Mouse (Mus musculus) mouse embryonic stem cell (cell line): ENCODE results near the gene Fbxo46.

Source experiments
- in situ Hi-C, 2 experiments: fragments of 300-500 bp; cut with MboI; formaldehyde crosslinking; loops; 1 replicate in 1 of 2; 3 replicates in 1 of 2; pipeline ENCODE4 v1.14.3; 2019 to 2020; ENCODE audit warnings: low sequenced_read_pairs in 2 of 2, low pct_unique_long_range_greater_than_20kb in 1 of 2, mixed read lengths in 1 of 2; ENCODE audit not compliant: unreplicated experiment in 1 of 2

The Fbxo46 gene

DNA sequence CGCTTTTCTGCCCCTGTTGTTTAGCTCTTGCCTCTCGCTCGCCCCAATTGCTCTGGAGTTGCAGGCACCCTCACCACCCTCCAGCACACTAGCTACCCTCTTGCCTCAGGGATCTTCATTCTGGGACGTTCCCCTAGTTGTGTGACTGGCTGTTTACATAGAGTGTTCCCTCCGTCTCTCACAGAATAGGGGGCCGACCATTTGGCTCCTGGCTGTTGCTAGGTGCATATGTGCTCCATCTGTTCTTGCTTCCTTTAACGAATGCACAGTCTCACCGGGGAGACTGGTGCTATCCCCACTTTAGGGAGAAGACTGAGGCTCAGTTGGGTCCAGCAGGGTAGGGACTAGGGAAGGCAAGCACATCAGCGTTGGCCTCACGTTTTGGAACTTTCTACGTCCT is 38.9 kb downstream of the Fbxo46 start:
- in situ Hi-C loops: no loop called here

DNA sequence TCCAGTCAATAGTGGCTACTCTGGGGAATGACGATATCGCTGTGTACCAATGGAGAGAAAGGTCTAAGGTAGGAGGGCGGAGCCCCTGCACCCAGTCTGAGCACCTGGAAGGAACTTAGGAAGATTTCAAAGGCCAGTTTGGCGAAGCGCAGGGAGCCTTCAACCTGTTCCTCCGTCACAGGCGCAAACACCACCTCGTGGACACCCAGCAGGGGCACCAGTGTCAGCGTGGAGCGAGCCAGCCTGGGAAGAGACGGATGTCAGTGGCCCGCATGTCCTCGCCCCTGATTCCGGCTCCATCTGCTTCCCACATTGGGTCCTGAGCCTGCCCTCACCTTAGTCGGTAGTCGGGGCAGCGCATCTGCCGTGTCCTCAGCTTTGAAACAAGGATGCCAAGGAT is 39.8 kb downstream of the Fbxo46 start:
- in situ Hi-C loops: no loop called here

DNA sequence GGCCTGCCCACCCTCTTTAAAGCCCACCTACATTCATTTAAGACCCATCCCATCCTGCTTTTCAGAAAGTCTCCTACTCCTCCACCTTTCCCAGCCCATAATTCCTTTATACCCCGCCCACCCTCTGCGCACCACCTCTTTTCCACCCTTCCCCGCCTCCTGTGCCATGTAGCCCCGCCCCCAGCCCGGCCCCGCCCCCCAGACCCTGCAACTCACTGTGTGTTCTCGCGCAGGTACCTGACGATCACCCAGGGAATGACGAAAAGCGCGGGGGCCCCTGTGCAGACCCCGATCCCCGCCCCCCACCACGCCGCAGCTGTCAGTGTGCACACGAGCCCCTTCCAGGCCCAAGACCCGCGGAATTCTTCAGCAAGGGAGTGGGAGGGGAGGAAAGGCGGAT is 40.5 kb downstream of the Fbxo46 start:
- in situ Hi-C loops: no loop called here

DNA sequence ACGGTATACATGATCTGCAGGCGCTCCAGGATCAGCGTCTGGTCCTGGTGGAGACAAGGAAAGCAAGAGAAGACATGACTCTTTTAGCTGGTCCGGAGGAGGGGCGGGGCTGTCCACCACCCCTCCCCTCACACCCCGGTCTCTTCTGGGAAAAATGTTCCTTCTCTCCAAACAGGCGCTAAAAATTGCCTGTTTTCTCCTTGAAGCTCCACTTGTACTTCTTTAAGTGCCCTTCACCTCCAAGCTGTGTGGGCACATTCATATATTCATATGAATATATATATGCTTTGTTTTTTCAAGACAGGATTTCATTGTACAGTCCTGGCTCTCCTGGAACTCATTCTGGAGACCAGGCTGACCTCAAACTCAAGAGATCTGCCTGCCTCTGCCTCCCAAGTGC is 43.3 kb downstream of the Fbxo46 start:
- in situ Hi-C loops: no loop called here

DNA sequence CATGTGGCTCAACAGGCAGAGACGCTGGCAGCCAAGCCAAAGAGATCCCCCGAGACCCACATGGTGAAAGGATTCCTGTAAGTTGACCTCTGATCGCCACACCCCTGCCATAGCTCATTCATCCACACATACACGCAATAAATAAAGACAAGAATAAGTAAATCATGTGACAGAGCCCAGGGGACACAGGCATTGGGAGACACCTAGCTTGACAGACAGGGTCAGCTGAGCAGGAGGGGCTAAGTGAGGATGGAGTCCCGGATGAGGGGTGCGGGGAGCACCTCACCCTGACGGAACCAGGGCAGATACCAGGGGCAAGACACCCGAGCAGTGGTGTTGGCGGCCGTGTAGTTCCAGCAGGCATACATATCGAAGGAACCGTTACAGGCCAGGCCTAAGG is 44.1 kb downstream of the Fbxo46 start:
- in situ Hi-C loops: no loop called here

DNA sequence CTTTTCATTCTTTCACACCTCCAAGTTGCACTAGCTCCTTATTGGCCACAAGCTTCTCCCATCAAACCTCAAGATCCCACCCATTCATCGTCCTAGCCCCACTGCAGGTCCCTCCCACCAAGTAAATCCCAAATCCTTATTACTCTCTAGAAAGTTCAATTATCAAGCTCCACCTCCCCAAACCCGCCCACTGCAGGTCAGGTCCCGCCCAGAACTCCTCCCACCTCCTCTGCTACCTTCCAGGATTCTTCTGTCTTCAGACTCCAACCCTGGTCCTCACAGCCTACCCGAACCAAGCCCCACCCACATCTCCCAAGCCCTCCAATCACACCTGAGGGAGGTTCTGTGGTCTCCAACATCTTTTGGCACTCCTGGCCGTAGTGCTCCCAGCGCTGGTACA is 44.5 kb downstream of the Fbxo46 start:
- in situ Hi-C loops: no loop called here

DNA sequence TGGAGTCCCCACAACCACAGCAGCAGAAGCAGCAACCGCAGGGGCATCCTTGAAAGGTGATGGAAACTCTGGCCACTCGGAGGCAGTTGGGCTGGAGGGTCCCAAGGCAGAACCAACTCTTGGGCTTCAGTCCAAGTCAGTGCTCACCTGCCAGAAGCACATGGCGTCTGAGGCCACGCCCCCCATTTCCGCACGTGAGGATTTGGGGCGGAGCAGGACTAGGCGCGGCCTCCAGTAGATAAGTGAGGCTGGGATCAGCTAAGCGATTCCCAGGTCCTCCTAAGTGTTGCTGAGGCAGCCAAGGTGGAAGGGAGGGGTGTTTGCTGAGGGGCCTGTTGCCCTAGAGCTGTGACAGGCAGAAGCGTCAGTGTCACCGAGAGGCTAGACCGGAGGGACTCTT is 45.3 kb downstream of the Fbxo46 start:
- in situ Hi-C loops: no loop called here

DNA sequence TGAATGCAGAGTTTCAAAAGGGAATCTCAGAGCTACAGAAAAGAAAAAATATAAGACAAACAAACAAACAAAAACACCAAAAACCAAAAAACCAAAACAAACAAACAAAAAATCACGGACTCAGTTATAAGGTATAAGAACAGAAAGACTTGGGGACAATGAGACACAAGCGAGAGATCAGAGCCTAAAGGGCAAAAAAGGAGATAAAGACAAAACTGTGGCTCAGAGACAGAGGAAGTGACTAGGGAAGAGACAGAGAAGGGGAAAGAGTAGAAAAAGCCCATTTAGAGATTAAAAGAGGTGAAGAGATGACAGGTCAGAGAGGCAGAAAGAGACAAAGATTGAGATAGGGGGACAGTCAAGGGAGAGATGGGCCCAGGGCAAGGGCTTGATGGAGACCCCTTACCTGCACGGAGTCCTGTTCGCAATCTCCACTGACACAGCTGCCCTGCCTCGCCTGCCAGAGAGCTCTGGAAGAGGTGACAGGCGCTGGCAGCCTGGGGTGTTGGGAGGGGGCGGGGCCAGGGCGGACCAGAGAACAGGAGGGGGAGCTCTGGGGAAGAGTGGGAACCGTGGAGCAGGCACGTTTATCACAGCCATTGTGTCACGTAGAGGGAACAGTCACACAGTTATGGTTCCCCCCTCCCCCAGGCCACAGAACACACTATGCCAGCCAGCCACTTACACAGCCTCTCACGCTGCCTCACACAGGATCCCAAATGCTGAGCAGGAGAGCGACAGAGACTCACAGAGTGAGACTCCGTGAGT is 46.2 kb downstream of the Fbxo46 start, which contains the start of gene Gipr:
TSS of gene Gipr (minus strand) at position 472 of the 768 bp plus-strand sequence.
- in situ Hi-C loops: no loop called here

DNA sequence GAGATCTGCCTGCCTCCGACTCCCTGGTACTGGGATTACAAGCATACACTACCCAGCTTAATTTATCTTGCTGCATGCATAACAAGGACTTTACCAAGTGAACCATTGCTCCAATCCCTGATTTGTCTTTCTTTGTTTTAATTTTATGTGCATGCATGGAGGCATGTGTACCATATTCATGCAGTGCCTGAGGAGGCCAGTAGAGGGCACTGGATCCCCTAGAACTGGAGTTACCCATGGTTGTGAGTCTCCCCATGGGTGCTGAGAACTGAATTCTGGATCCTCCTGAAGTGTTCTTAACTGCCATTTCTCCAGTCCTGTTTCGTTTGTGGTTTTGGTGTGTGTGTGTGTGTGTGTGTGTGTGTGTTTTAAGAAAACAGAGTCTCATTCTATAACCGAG is 47.3 kb downstream of the Fbxo46 start:
- in situ Hi-C loops: no loop called here

DNA sequence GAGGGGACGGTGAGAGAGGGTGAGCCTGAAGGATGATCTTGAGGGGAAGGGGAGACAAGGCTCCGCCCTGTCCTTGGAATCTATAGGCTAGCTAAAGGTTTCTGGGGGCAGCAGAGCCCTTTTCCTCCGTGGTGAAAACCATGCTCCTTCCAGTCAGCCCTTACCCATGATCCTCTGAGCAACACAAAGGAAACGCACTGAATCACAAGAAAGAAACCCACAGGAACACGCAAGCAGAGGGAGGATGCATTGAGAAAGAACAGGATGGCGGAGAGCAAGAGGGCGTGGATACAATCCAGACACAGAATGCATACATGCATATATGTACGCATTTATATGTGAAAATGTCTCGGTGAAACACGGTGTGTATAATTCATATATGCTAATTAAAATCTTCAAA is 49.8 kb downstream of the Fbxo46 start:
- in situ Hi-C loops: no loop called here

DNA sequence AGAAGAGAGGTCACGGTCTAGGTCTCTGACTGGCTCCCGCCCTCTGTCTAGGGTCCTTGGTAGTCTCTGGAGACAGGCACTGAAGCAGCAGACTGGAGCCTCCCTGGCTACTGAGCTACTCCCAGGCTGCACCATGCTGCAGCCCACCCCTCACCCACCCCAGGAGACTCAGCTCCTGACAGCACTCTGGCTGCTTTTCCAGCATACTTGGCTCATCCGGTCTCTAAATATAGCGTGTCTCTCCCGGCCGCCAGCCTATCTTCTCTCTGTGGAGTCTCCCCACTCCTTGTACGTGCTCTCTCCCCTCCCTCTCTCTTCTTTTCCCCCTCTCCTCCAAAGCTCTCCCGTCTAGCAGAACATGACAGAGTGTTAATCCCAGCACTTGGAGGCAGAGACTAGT is 50.5 kb downstream of the Fbxo46 start:
- in situ Hi-C loops: no loop called here

DNA sequence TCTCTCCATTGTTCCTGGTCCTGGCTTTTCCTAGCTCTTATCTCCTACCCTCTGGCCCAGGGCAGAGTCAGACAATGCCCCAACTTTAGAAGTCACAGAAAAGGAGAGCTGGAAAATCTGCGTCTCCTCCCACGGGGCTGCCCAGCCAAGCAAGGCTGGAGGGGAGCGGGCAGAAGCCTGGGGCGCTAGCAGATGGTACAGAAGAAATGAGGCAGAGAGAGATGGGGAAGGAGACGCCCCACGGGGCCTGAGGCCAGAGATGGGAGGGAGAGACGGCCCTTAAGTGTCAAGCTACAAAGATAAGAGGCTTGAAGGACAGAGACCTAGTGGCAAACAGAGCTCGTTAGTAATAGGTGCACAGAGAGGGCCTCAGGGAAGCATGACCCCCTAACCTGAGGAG is 52.2 kb downstream of the Fbxo46 start:
- in situ Hi-C loops: no loop called here

DNA sequence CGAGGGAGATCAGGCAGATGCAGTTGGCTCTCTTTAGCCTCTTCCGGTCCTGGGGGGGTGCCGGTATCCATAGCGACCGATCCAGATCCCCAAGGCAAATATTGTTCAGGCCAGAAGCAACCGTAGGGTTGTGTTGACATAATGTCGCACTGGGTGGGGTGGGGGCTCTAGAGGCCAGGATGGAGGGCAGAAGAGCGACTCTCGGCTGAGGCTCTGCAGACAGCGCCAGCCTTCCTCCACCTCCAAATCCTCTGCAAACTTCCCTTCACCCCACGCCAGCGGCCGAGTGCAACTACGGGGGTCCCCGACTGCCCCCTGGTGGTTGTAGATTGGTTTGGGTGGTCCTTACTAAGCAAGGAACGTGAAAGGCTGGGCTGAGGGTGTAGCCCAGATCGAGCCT is 53.2 kb downstream of the Fbxo46 start:
- in situ Hi-C loops: no loop called here

DNA sequence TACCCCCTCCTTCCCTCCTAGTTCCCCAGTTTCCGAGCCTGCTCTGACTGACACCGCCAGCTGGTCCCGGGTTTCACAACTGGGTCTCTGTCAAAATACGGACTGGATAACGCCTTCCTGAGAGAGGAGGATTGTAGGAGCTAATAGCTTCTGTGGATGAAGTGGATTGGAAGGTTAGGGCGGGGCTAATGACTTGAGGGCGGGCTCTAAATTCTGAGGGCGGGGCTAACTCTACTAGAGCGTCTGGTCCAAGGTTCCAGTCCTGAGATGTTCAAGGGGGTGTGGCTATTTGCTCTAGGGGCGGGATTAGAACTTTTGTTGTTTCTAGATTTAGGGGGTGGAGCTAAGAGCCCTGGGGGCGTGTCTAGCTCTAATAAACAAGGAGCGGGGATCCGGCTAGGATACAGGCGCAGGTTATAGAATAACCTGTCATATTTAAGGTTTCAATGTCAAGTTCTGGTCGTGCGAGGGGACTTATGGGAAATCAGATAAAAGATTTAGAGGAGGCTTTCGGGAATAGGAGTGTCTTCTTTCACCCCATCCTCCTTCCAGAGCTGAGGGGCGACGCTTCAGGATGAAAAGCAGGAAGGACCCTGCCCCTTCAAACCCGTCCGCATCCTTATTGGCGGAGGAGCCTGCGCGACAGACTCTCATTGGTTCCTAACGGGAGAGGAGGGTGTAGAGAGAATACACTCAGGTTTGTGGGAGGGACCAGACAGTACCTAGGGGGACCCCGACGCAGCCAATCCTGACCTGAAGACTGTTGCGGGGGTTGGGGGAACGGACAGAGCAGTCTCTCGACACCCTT is 56.3 kb downstream of the Fbxo46 start, which contains the start of gene Eml2:
TSS of gene Eml2 (plus strand) at position 714 of the 808 bp plus-strand sequence.
- in situ Hi-C loops: no loop called here

DNA sequence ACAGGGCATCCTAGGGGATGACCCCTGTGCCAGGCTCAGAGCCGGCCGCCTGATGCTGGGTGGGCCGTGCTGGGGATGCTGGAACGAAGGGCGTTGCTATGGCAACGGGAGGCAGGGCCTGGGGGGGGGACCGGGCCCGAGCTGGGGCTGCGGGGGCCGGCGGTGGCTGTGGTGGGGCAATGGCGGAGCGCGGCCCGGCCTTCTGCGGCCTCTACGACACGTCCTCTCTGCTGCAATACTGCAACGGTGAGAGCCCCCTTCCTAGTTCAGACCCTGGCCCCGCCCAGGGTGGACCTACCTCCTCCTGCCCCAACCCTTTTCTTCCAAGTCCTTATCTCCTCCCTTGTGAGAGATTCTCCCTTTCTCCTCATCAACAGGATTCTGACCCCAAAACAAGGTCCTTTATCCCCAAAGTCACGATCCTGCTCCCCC is 56.9 kb downstream of the Fbxo46 start:
- in situ Hi-C loops: no loop called here

DNA sequence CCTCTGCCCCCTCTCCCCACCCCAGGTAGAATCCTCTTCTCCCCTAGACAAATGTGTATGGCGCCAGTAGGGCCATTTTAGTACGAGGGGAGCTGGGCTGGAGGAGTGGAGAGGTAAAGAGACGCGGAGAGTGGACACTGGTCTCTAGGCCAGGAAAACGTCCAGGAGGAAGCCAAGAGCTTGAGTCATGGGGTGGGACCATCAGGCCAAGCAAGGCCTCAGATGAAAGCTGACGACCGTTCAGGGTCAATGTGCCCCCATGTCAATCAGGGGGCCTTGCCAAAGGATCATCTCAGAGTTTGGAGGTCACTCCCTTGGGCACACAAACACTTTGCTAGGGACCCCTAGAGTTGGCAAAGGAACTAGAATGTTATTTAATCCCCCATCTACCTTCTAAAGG is 57.6 kb downstream of the Fbxo46 start:
- in situ Hi-C loops: no loop called here

DNA sequence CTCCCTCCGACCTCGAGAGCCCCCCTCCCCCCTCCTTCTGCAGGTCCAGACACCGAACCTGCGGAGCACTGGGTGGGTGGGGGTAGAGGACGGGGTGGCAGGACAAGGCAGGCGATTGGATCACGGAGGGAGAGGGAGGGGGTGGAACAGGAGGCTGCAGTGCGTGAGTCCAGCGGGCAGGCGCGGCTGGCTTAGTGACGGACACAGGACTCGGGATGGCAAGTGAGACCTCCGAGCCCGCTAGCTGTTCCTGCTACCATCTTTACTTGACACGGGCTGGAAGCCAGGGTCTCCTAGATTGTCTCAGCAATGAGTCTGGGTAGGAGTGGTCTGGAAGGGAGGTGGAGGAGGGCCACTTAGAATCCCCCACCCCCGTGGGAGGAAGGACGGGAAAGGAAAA is 58.4 kb downstream of the Fbxo46 start:
- in situ Hi-C loops: no loop called here

DNA sequence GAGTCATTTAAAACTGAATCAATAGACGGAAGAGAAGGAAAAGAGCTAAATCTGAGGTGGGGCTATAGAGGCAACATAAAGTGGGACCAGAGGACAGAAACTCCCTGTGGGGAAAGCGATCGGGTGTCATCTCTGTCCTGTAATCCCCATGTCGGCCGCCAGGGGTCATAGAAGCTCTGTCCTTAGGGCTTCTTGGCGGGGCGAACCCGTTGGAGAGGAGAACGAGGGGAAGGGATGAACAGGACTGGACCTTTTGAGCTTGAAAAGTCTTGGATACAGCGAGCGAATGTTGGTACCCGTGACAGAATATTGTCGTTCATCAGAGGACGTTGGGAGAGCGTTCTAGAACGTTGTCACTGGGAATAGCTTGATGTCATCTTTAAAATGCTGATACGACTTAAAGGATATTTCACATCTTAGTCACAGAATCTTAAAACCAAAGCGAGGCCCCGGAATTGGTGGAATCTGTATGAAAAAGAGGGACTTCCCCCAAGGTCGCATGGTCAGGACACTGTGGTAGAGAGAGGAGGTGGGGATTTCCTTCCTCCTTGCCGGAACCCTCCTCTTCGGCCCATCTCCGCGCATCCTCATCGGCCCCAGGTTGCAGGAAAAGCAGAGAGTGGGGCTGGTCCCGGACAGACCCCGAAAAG is 58.9 kb downstream of the Fbxo46 start:
- in situ Hi-C loops: no loop called here

DNA sequence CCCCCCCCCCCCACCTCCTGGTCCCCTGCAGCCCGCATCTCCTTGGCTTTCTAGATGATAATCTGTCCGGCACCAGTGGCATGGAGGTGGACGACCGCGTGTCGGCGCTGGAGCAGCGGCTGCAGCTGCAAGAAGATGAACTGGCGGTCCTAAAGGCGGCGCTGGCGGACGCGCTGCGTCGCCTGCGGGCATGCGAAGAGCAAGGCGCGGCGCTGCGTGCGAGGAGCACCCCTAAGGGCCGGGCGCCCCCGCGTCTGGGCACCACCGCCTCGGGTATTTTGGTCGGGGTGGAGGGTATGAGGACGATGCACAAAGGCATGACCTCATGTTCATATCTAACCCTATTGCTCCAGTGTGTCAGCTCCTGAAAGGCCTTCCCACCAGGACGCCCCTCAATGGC is 59.5 kb downstream of the Fbxo46 start:
- in situ Hi-C loops: no loop called here
